Mouse (Mus musculus) hindbrain, embryonic 14.5 days (tissue): ENCODE measurements around the gene Tff3. TPM values are rescaled to one million over a fixed set of nuclear protein-coding genes. Genes with fewer than 3 reads are reported as not detected.

Experiments used
- ATAC-seq: fragments of 200-750 bp; cut with Nextera tagmentation; 2 replicates; pipeline ENCODE4 v1.8.0; 2017; ENCODE audit warnings: moderate number of reproducible peaks, mild to moderate bottlenecking, moderate TSS enrichment, moderate library complexity; ENCODE audit not compliant: low FRiP score
- DNase-seq: peaks from one replicate; pipeline ENCODE4 v3.0.0-alpha.2; 2015; ENCODE audit warnings: low spot score
- H3K27ac ChIP-seq: fragments of 300-500 bp; sonication (generic); 2 replicates; pipeline ENCODE4 v1.5.1; 2014; ENCODE audit warnings: mild to moderate bottlenecking, moderate library complexity
- H3K27me3 ChIP-seq: fragments of 300-500 bp; sonication (generic); 2 replicates; pipeline ENCODE4 v1.6.1; 2014; ENCODE audit warnings: mild to moderate bottlenecking, low read length, mixed read lengths; ENCODE audit not compliant: control insufficient read depth, insufficient read depth
- H3K36me3 ChIP-seq: fragments of 300-500 bp; sonication (generic); replicated peaks from 2 replicates; pipeline ENCODE4 v1.6.1; 2014; ENCODE audit not compliant: control insufficient read depth, insufficient read depth
- H3K4me1 ChIP-seq: fragments of 300-500 bp; sonication (generic); replicated peaks from 2 replicates; pipeline ENCODE4 v1.6.1; 2014; ENCODE audit warnings: antibody characterized with exemption, low read length, mixed read lengths; ENCODE audit not compliant: control insufficient read depth, insufficient read depth
- H3K4me2 ChIP-seq: fragments of 300-500 bp; sonication (generic); replicated peaks from 2 replicates; pipeline ENCODE4 v1.6.1; 2014; ENCODE audit warnings: mild to moderate bottlenecking, moderate library complexity
- H3K4me3 ChIP-seq: fragments of 300-500 bp; sonication (generic); replicated peaks from 2 replicates; pipeline ENCODE4 v1.5.1; 2014; ENCODE audit warnings: mild to moderate bottlenecking, low read length
- H3K9ac ChIP-seq: fragments of 300-500 bp; sonication (generic); 2 replicates; pipeline ENCODE4 v1.6.1; 2014
- H3K9me3 ChIP-seq: fragments of 300-500 bp; sonication (generic); 2 replicates; pipeline ENCODE4 v1.6.1; 2016; ENCODE audit warnings: low read length; ENCODE audit not compliant: control insufficient read depth
- WGBS: fragments of 180-500 bp; shearing (Covaris S2); extraction: QIAGEN DNeasy Blood & Tissue Kit; methylation state at CpG from one replicate; pipeline ENCODE4 v1.1.7; 2014; 5-methylcytosine and 5-hydroxymethylcytosine counted together
- polyA plus RNA-seq: library from polyadenylated mRNA; unstranded; fragments of >200 nt; fragmentation: Nextera tagmentation; extraction: Ambion mirVana; gene quantifications from 2 replicates; pipeline ENCODE4 v1.2.1, GENCODE M21; 2014

Gene Tff3
- polyA plus RNA-seq, 1 experiment from 2014 or later = 4.5 TPM

DNA sequence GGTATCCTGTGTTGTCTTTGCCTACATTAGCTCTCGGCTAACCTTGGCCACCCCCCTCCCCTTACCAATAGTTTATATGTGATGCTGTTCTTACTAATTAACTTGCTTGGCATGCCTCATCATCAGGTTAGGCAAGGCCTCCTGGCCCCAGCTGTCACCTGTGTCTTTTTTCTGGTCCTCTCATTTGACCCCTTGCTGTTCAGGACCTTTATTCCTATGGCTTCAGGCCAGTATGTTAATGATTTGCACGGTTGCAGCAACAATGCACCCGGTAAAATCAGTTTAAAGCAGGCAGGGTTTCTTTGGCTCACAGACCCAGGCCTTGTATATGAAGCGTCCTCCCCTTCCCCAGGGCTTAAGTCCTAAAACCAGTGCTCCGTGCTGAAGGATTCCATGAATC, 23.1 kb upstream of the Tff3 start:
- Histone ChIP-seq H3K36me3 (no peaks in the 10 kb centered on the region), H3K27ac (no peak overlapping the region), H3K4me1 (no peaks in the 10 kb centered on the region), H3K4me2 (no peak overlapping the region), H3K9ac (no peak overlapping the region), H3K9me3 (0 out of 2 replicates have a peak, but pooled peaks cover 5% of the 10 kb centered on the region), H3K27me3 (no peaks in the 10 kb centered on the region), H3K4me3 (no peak overlapping the region)
- ATAC-seq (no peak), DNase-seq (no peak)
- 38% methylated on average over 5 of the region's 5 CpGs for WGBS

DNA sequence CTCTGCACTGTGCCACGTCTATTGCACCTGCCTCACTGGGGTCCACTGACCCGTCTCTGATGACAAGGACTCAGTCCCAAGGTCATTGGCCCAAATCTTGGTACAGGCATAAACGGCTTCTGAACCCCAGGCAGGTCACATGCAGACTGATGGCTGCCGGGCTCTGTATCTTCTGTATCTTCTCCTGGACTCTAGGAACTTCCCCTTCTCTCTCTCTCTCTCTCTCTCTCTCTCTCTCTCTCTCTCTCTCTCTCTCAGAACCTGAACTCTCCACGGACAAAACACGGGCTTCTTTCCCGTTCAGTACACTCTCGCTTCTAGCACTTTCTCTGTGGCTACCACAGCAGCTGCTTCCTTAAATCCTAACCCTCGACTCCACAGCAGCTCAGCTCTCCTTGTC, 16.6 kb upstream of the Tff3 start:
- 0 out of 2 replicates have a peak, but pooled peaks cover 5% of the 10 kb centered on the region for H3K9me3 ChIP-seq
- WGBS = 89% methylated on average over 9 of the region's 9 CpGs
- no peak overlapping the region for H3K4me2 ChIP-seq
- DNase-seq (no peak), ATAC-seq (no peak)
- no peak overlapping the region for H3K4me3 ChIP-seq
- no peaks in the 10 kb centered on the region for H3K4me1 ChIP-seq
- H3K27me3 ChIP-seq = no peaks in the 10 kb centered on the region
- H3K36me3 ChIP-seq = no peaks in the 10 kb centered on the region
- no peak overlapping the region for H3K27ac ChIP-seq
- no peak overlapping the region for H3K9ac ChIP-seq

- Histone ChIP-seq H3K4me3 (no peak within 1 kb of the TSS), H3K4me1 (no peaks in the 10 kb centered on the region), H3K27me3 (no peaks in the 10 kb centered on the region), H3K9ac (no peak within 1 kb of the TSS), H3K27ac (no peak within 1 kb of the TSS), H3K36me3 (no peaks in the 10 kb centered on the region), H3K4me2 (no peak within 1 kb of the TSS), H3K9me3 (0 out of 2 replicates have a peak, but pooled peaks cover 5% of the 10 kb centered on the region)
- ATAC-seq = no peak
- DNase-seq = no peak
- WGBS = 63% methylated on average over 15 of the region's 15 CpGs
These were observed 14.9 kb upstream of the Tff3 start, which contains the start of gene Tff2 for GRCm38 (mm10) chr17:31144040-31145037. Gene Tff2 (minus strand): TSS chr17:31144282.

DNA sequence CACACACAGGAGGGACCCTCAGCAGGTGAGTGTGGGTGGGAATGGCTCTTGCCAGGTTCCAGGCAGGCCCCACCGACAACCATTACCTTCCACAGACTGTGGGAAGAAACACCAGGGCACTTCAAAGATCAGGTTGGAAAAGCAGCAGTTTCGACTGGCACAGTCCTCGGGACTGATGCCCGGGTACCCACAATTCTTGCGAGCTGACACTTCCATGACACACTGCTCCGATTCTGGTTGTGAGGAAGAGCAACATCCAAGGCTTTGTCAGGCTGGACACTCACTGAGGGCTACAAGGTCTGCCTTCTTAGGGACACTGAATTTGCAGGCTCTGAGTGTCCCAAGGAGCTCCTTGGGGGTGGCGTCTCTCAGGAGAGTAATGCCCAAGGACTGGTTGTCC, 12.7 kb upstream of the Tff3 start:
- Histone ChIP-seq H3K27ac (no peak overlapping the region), H3K9me3 (no peaks in the 10 kb centered on the region), H3K4me3 (no peak overlapping the region), H3K27me3 (no peaks in the 10 kb centered on the region), H3K9ac (no peak overlapping the region), H3K4me2 (no peak overlapping the region), H3K36me3 (no peaks in the 10 kb centered on the region), H3K4me1 (no peaks in the 10 kb centered on the region)
- DNase-seq = no peak
- WGBS = 95% methylated on average over 7 of the region's 7 CpGs
- ATAC-seq = no peak

DNA sequence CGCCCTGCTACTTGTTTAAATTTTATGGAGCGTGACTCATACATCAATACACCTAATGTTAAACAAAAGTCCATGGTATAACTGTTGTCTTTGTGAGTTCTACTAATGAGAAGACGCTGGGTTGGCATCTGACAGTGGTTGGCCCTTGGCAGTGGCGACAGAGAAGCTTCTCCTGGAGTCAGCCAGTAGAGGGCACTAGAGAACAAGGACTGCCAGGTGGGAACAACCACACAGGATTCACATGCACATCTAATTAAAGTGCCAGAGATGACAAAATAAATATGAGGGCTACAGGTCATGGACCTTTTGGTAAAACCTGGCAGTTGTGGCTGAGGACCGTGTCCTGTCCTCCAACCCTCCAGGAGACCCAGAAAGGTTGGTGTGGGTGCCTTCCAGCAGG, 9.0 kb upstream of the Tff3 start:
- no peaks in the 10 kb centered on the region for H3K9me3 ChIP-seq
- no peaks in the 10 kb centered on the region for H3K4me1 ChIP-seq
- H3K27ac ChIP-seq = no peak overlapping the region
- H3K4me2 ChIP-seq = no peak overlapping the region
- no peaks in the 10 kb centered on the region for H3K36me3 ChIP-seq
- H3K9ac ChIP-seq = no peak overlapping the region
- DNase-seq (peak; percentile 87), ATAC-seq (no peak)
- H3K27me3 ChIP-seq = no peaks in the 10 kb centered on the region
- H3K4me3 ChIP-seq = no peak overlapping the region
- 19% methylated on average over 5 of the region's 5 CpGs for WGBS

GRCm38 (mm10) chr17:31136821-31137220, 7.4 kb upstream of the Tff3 start:
- H3K9me3 ChIP-seq = no peaks in the 10 kb centered on the region
- 89% methylated on average over 1 of the region's 1 CpGs for WGBS

DNA sequence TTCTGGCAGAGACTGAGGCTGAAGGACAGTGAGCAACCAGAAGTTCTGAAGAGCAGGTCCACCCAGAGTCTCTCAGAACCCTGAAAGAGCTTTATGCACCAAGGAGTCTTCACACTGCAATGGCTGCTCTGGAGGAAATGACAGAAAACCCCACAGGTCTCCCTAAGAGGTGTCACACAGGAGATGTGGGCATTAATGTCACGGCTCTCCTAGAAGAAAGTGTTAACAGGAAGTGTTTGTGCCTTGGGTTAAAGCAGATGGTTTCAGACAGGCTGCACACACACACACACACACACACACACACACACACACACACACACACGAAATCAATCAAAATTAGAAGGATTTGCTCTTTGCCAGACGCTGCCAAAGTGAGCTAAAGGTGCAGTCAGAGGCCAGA, 6.8 kb upstream of the Tff3 start:
- H3K36me3 ChIP-seq = no peaks in the 10 kb centered on the region
- WGBS = 60% methylated on average over 3 of the region's 3 CpGs

More at GRCm38 (mm10) chr17:31136821-31137220, 7.4 kb upstream of the Tff3 start:
- H3K36me3 ChIP-seq = no peaks in the 10 kb centered on the region
- no peak overlapping the region for H3K9ac ChIP-seq
- H3K27ac ChIP-seq = no peak overlapping the region
- H3K27me3 ChIP-seq = no peaks in the 10 kb centered on the region
- ATAC-seq = no peak
- no peak for DNase-seq
- H3K4me2 ChIP-seq = no peak overlapping the region
- no peaks in the 10 kb centered on the region for H3K4me1 ChIP-seq
- H3K4me3 ChIP-seq = no peak overlapping the region

GRCm38 (mm10) chr17:31134913-31135312, 5.5 kb upstream of the Tff3 start:
- Histone ChIP-seq H3K9me3 (no peaks in the 10 kb centered on the region), H3K4me2 (no peak overlapping the region), H3K27me3 (no peaks in the 10 kb centered on the region), H3K9ac (no peak overlapping the region), H3K36me3 (no peaks in the 10 kb centered on the region), H3K4me1 (no peaks in the 10 kb centered on the region), H3K27ac (no peak overlapping the region), H3K4me3 (no peak overlapping the region)
- 78% methylated on average over 6 of the region's 6 CpGs for WGBS
- DNase-seq = no peak
- ATAC-seq = no peak

More for the DNA sequence above, 6.8 kb upstream of the Tff3 start:
- Histone ChIP-seq H3K9ac (no peak overlapping the region), H3K4me3 (no peak overlapping the region), H3K27me3 (no peaks in the 10 kb centered on the region), H3K9me3 (no peaks in the 10 kb centered on the region), H3K4me1 (no peaks in the 10 kb centered on the region), H3K27ac (no peak overlapping the region), H3K4me2 (no peak overlapping the region)
- DNase-seq (no peak), ATAC-seq (no peak)

- 84% methylated on average over 15 of the region's 15 CpGs for WGBS
- ATAC-seq (no peak), DNase-seq (no peak)
- Histone ChIP-seq H3K27me3 (no peaks in the 10 kb centered on the region), H3K9ac (no peak overlapping the region), H3K27ac (no peak overlapping the region), H3K9me3 (no peaks in the 10 kb centered on the region), H3K4me1 (no peaks in the 10 kb centered on the region), H3K4me2 (no peak overlapping the region), H3K36me3 (no peaks in the 10 kb centered on the region), H3K4me3 (no peak overlapping the region)
These were observed 4.3 kb upstream of the Tff3 start for GRCm38 (mm10) chr17:31133776-31134175.
